ENCODE assay signal across 8 mouse cellular contexts in genomic region chr10:128526366-128527356, GRCm38 (mm10). TPM values are rescaled to one million over a fixed set of nuclear protein-coding genes. Genes with fewer than 3 reads are reported as not detected.
DNase-seq lines count a peak whose midpoint lies in the region; ATAC-seq and TF ChIP-seq lines count a peak whose summit lies in the region.

No protein-coding gene starts in this region.

- TF ChIP-seq CTCF in midbrain, postnatal 0 days (IDR thresholded peaks at IDR 0.05): no peak

- H3K36me3 ChIP-seq in embryonic facial prominence, embryonic 12.5 days: no peaks in the 10 kb centered on the region
- H3K36me3 ChIP-seq in intestine, embryonic 14.5 days (ENCODE audit: control insufficient read depth, insufficient read depth, low read length): peaks cover 7% of the 10 kb centered on the region
- H3K36me3 ChIP-seq in midbrain, postnatal 0 days (ENCODE audit: insufficient read depth, low read length): no peaks in the 10 kb centered on the region

- peak overlapping the region; percentile 77 for H3K4me3 ChIP-seq in embryonic facial prominence, embryonic 12.5 days
- H3K4me3 ChIP-seq in intestine, embryonic 14.5 days (ENCODE audit: low read depth, low read length): peak overlapping the region; percentile 78
- H3K4me3 ChIP-seq in midbrain, postnatal 0 days (ENCODE audit: low read depth, low read length): peak overlapping the region; percentile 71

- H3K27ac ChIP-seq in embryonic facial prominence, embryonic 12.5 days: no peak overlapping the region
- H3K27ac ChIP-seq in intestine, embryonic 14.5 days (ENCODE audit: low read depth): peak overlapping the region; percentile 71
- H3K27ac ChIP-seq in midbrain, postnatal 0 days (ENCODE audit: low read depth, low read length): no peak overlapping the region

- H3K4me1 ChIP-seq in embryonic facial prominence, embryonic 12.5 days: peaks cover 16% of the 10 kb centered on the region; the same call in 1 of the 2 replicates
- H3K4me1 ChIP-seq in intestine, embryonic 14.5 days (replicated peaks; ENCODE audit: control insufficient read depth, insufficient read depth, low read length): peaks cover 9% of the 10 kb centered on the region
- H3K4me1 ChIP-seq in midbrain, postnatal 0 days (ENCODE audit: insufficient read depth, low read length): no peaks in the 10 kb centered on the region; the same call in 1 of the 2 replicates

- H3K4me2 ChIP-seq in embryonic facial prominence, embryonic 12.5 days (replicated peaks): peak overlapping the region; percentile 99
- peak overlapping the region; percentile 82 for H3K4me2 ChIP-seq in intestine, embryonic 14.5 days (ENCODE audit: low read length)
- peak overlapping the region; percentile 100 for H3K4me2 ChIP-seq in midbrain, postnatal 0 days (ENCODE audit: low read depth, low read length, poor library complexity, severe bottlenecking)

- H3K9me3 ChIP-seq in embryonic facial prominence, embryonic 12.5 days: no peaks in the 10 kb centered on the region
- H3K9me3 ChIP-seq in intestine, embryonic 14.5 days (ENCODE audit: control insufficient read depth, low read length): no peaks in the 10 kb centered on the region
- H3K9me3 ChIP-seq in midbrain, postnatal 0 days (ENCODE audit: low read length): no peaks in the 10 kb centered on the region

- no peak for ATAC-seq in embryonic facial prominence, embryonic 12.5 days (ENCODE audit: insufficient number of reproducible peaks, insufficient read depth, low FRiP score, low TSS enrichment)
- ATAC-seq in intestine, embryonic 14.5 days (replicated peaks; ENCODE audit: low FRiP score, low TSS enrichment, low read depth): 0 out of 2 replicates have a peak, but pooled peaks have one; percentile 21
- ATAC-seq in midbrain, postnatal 0 days (ENCODE audit: low FRiP score): no peak

- DNase-seq in kidney, postnatal 10 days: peak; percentile 34
- no peak for DNase-seq in kidney, adult 9 months
- peak; percentile 75 for DNase-seq in intestine, embryonic 14.5 days (ENCODE audit: low spot score)
- DNase-seq in midbrain, postnatal 0 days (ENCODE audit: low spot score): no peak
- no peak for DNase-seq in thymus, postnatal 0 days (ENCODE audit: low spot score)
- no peak for DNase-seq in layer of hippocampus, adult 11-12 months (ENCODE audit: low spot score)
- no peak for DNase-seq in cerebellum, adult 11 months

- H3K9ac ChIP-seq in embryonic facial prominence, embryonic 12.5 days: peak overlapping the region; percentile 33; the same call in 1 of the 2 replicates
- H3K9ac ChIP-seq in intestine, embryonic 14.5 days (ENCODE audit: low read length): peak overlapping the region; percentile 38
- H3K9ac ChIP-seq in midbrain, postnatal 0 days (replicated peaks; ENCODE audit: low read length, poor library complexity, severe bottlenecking): peak overlapping the region; percentile 65

- 29% methylated on average over 28 of the region's 28 CpGs for WGBS in embryonic facial prominence, embryonic 12.5 days
- WGBS in intestine, embryonic 14.5 days: 30% methylated on average over 28 of the region's 28 CpGs
- WGBS in midbrain, postnatal 0 days: 30% methylated on average over 28 of the region's 28 CpGs

- H3K27me3 ChIP-seq in embryonic facial prominence, embryonic 12.5 days: peaks cover 24% of the 10 kb centered on the region
- H3K27me3 ChIP-seq in intestine, embryonic 14.5 days (replicated peaks; ENCODE audit: control insufficient read depth, insufficient read depth, low read length): no peaks in the 10 kb centered on the region
- H3K27me3 ChIP-seq in midbrain, postnatal 0 days (ENCODE audit: insufficient read depth, low read length): peaks cover 3% of the 10 kb centered on the region; the same call in 1 of the 2 replicates

RNA-seq across cellular contexts. Expression of gene Esyt1, which starts 1.0 kb away (rescaled TPM):
- polyA plus RNA-seq in embryonic facial prominence, embryonic 12.5 days (2016; fragmentation: Nextera tagmentation; extraction: Ambion mirVana): 29.2 and 30.7 TPM in 2 replicates
- 27.3 and 28.0 TPM in 2 replicates for polyA plus RNA-seq in intestine, embryonic 14.5 days (2014; fragmentation: Nextera tagmentation; extraction: Ambion mirVana)
- total RNA-seq in midbrain, postnatal 0 days (2014; rRNA removed): 16.2 and 16.6 TPM in 2 replicates
- polyA plus RNA-seq in midbrain, postnatal 0 days (2015; fragmentation: Nextera tagmentation; extraction: Ambion mirVana): 7.3 and 7.4 TPM in 2 replicates
- 43.2 and 44.6 TPM in 2 replicates for polyA plus RNA-seq in thymus, postnatal 0 days (2015; fragmentation: Nextera tagmentation; extraction: Ambion mirVana)

RNA-seq across cellular contexts. Expression of gene Zc3h10, which starts 20.9 kb away (rescaled TPM):
- 18.8 and 19.4 TPM in 2 replicates for polyA plus RNA-seq in embryonic facial prominence, embryonic 12.5 days (2016; fragmentation: Nextera tagmentation; extraction: Ambion mirVana)
- polyA plus RNA-seq in intestine, embryonic 14.5 days (2014; fragmentation: Nextera tagmentation; extraction: Ambion mirVana): 11.3 TPM in 2 replicates
- 20.6 and 30.3 TPM in 2 replicates for total RNA-seq in midbrain, postnatal 0 days (2014; rRNA removed)
- 12.0 and 12.5 TPM in 2 replicates for polyA plus RNA-seq in midbrain, postnatal 0 days (2015; fragmentation: Nextera tagmentation; extraction: Ambion mirVana)
- polyA plus RNA-seq in thymus, postnatal 0 days (2015; fragmentation: Nextera tagmentation; extraction: Ambion mirVana): 17.8 and 18.8 TPM in 2 replicates

RNA-seq across cellular contexts. Expression of gene Rpl41, which starts 22.4 kb away (rescaled TPM):
- polyA plus RNA-seq in embryonic facial prominence, embryonic 12.5 days (2016; fragmentation: Nextera tagmentation; extraction: Ambion mirVana): 3,271 and 3,412 TPM in 2 replicates
- 4,682 and 5,210 TPM in 2 replicates for polyA plus RNA-seq in intestine, embryonic 14.5 days (2014; fragmentation: Nextera tagmentation; extraction: Ambion mirVana)
- total RNA-seq in midbrain, postnatal 0 days (2014; rRNA removed): 772 and 807 TPM in 2 replicates
- polyA plus RNA-seq in midbrain, postnatal 0 days (2015; fragmentation: Nextera tagmentation; extraction: Ambion mirVana): 2,464 and 2,473 TPM in 2 replicates
- polyA plus RNA-seq in thymus, postnatal 0 days (2015; fragmentation: Nextera tagmentation; extraction: Ambion mirVana): 4,302 and 4,551 TPM in 2 replicates

RNA-seq across cellular contexts. Expression of gene Myl6b, which starts 28.2 kb away (rescaled TPM):
- 3.2 and 3.9 TPM in 2 replicates for polyA plus RNA-seq in embryonic facial prominence, embryonic 12.5 days (2016; fragmentation: Nextera tagmentation; extraction: Ambion mirVana)
- polyA plus RNA-seq in intestine, embryonic 14.5 days (2014; fragmentation: Nextera tagmentation; extraction: Ambion mirVana): 3.1 TPM in 2 replicates
- 24.6 and 28.6 TPM in 2 replicates for total RNA-seq in midbrain, postnatal 0 days (2014; rRNA removed)
- polyA plus RNA-seq in midbrain, postnatal 0 days (2015; fragmentation: Nextera tagmentation; extraction: Ambion mirVana): 4.9 and 5.4 TPM in 2 replicates
- polyA plus RNA-seq in thymus, postnatal 0 days (2015; fragmentation: Nextera tagmentation; extraction: Ambion mirVana): 3.8 and 5.2 TPM in 2 replicates

RNA-seq across cellular contexts. Expression of gene Myl6, which starts 32.7 kb away (rescaled TPM):
- 877 and 907 TPM in 2 replicates for polyA plus RNA-seq in embryonic facial prominence, embryonic 12.5 days (2016; fragmentation: Nextera tagmentation; extraction: Ambion mirVana)
- 1,777 and 1,828 TPM in 2 replicates for polyA plus RNA-seq in intestine, embryonic 14.5 days (2014; fragmentation: Nextera tagmentation; extraction: Ambion mirVana)
- total RNA-seq in midbrain, postnatal 0 days (2014; rRNA removed): 648 and 715 TPM in 2 replicates
- 946 and 1,057 TPM in 2 replicates for polyA plus RNA-seq in midbrain, postnatal 0 days (2015; fragmentation: Nextera tagmentation; extraction: Ambion mirVana)
- polyA plus RNA-seq in thymus, postnatal 0 days (2015; fragmentation: Nextera tagmentation; extraction: Ambion mirVana): 963 and 1,020 TPM in 2 replicates

Comparison
In these comparisons a context has a peak if more than half of its experiments do, and no peak if none do; other contexts are left out.
1. DNase-seq: peak in kidney, postnatal 10 days (single experiment) and intestine, embryonic 14.5 days (single experiment); none in kidney, adult 9 months (single experiment), midbrain, postnatal 0 days (single experiment), thymus, postnatal 0 days (single experiment), layer of hippocampus, adult 11-12 months (single experiment) and cerebellum, adult 11 months (single experiment).
2. Peak in every context shown above with its lines, with median percentiles within 50 percentile points of each other: H3K4me2 ChIP-seq, H3K4me3 ChIP-seq and H3K9ac ChIP-seq.